Mouse (Mus musculus): ENCODE measurements around the gene Ccdc124.

DNA sequence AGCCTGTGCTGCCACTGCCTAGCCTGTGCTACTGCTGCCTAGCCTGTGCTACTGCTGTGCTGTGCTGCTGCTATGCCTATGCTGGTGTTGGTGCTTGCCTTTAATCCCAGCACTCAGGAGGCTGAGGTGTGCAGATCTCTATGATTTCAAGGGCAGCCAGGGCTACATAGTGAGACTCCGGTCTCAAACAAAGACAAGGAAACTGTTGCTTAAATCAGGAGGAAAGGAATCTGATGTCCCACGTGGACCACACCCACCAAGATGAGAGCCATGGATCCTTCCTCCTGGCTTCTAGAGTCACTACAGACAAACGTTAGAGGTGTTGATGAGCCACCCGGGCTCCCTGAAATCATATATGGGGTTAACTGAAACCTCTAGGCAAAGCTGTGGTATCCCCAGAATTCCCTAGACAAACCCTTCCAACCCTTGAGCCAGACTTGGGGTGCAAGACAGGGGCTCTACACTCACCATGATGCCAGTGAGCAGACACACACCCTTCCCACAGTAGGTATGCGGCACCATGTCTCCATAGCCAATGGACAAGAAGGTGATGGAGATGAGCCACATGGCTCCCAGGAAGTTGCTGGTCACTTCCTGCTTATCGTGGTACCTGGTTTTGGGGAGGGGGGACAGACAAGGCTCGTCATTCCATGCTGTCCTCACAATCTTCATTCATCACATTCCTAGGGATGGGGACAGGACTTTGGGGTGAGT is 23.4 kb downstream of the Ccdc124 start:
- TF ChIP-seq JUND (conservative IDR thresholded peaks at IDR 0.05; ENCODE audit: low read depth, low read length) (no peak), CTCF (conservative IDR thresholded peaks at IDR 0.05 in 1 of 2, IDR thresholded peaks at IDR 0.05 in 1 of 2; ENCODE audit: low read depth in 2 of 2, low read length in 2 of 2) (no peak), POLR2A (IDR thresholded peaks at IDR 0.05; ENCODE audit: low read depth, low read length) (no peak), RAD21 (IDR thresholded peaks at IDR 0.05; ENCODE audit: low read depth, low read length) (no peak)

All from CH12.LX (cell line).